Mouse (Mus musculus): ENCODE results near the gene Fbln1. TPM values are rescaled to one million over a fixed set of nuclear protein-coding genes. Genes with fewer than 3 reads are reported as not detected.

Gene Fbln1
- polyA plus RNA-seq, 1 experiment: 13.4 TPM

GRCm38 (mm10) chr15:85315378-85316025, 109.8 kb downstream of the Fbln1 start:
- Histone ChIP-seq H3K36me3 (ENCODE audit: control insufficient read depth, insufficient read depth) (no peaks in the 10 kb centered on the region), H3K4me2 (ENCODE audit: low read depth) (no peak overlapping the region), H3K4me3 (no peak overlapping the region), H3ac (ENCODE audit: control insufficient read depth, insufficient read length) (no peak overlapping the region), H3K79me2 (ENCODE audit: control insufficient read depth, insufficient read depth) (no peaks in the 10 kb centered on the region), H3K27me3 (ENCODE audit: control insufficient read depth, insufficient read depth, insufficient read length) (peaks cover 30% of the 10 kb centered on the region)
- TF ChIP-seq SRF (IDR thresholded peaks at IDR 0.05; ENCODE audit: control insufficient read depth, insufficient read length, low read depth) (no peak), TCF3 (IDR thresholded peaks at IDR 0.05; ENCODE audit: insufficient read length, low read depth) (no peak), MYOG (IDR thresholded peaks at IDR 0.05; ENCODE audit: control insufficient read depth in 1 of 3, insufficient read depth in 1 of 3, insufficient read length in 2 of 3, low read depth in 2 of 3) (no peak), POLR2A (IDR thresholded peaks at IDR 0.05; ENCODE audit: insufficient read length, low read depth) (no peak), USF1 (IDR thresholded peaks at IDR 0.05; ENCODE audit: low read depth) (no peak), E2F4 (IDR thresholded peaks at IDR 0.05; ENCODE audit: insufficient read depth) (no peak)

- Histone ChIP-seq H3K4me3 (no peak overlapping the region), H3K27me3 (ENCODE audit: control insufficient read depth, insufficient read depth, insufficient read length) (peaks cover 29% of the 10 kb centered on the region), H3K4me2 (ENCODE audit: low read depth) (no peak overlapping the region), H3ac (ENCODE audit: control insufficient read depth, insufficient read length) (no peak overlapping the region), H3K79me2 (ENCODE audit: control insufficient read depth, insufficient read depth) (no peaks in the 10 kb centered on the region), H3K36me3 (ENCODE audit: control insufficient read depth, insufficient read depth) (no peaks in the 10 kb centered on the region)
- TF ChIP-seq MAX (IDR thresholded peaks at IDR 0.05; ENCODE audit: low read depth) (no peak), TCF12 (IDR thresholded peaks at IDR 0.05; ENCODE audit: insufficient read depth, poor library complexity, severe bottlenecking) (no peak), CEBPB (IDR thresholded peaks at IDR 0.05; ENCODE audit: insufficient read depth, poor library complexity, severe bottlenecking) (no peak), USF1 (IDR thresholded peaks at IDR 0.05; ENCODE audit: low read depth) (no peak), POLR2A (IDR thresholded peaks at IDR 0.05; ENCODE audit: insufficient read length, low read depth) (no peak), POLR2AphosphoS2 (IDR thresholded peaks at IDR 0.05; ENCODE audit: insufficient read length, low read depth) (no peak), REST (IDR thresholded peaks at IDR 0.05; ENCODE audit: insufficient read depth, insufficient read length) (no peak), MYOD1 (IDR thresholded peaks at IDR 0.05; ENCODE audit: control insufficient read depth in 1 of 3, insufficient read length in 2 of 3, low read depth in 2 of 3) (no peak), SRF (IDR thresholded peaks at IDR 0.05; ENCODE audit: control insufficient read depth, insufficient read length, low read depth) (no peak), TCF3 (IDR thresholded peaks at IDR 0.05; ENCODE audit: insufficient read length, low read depth) (no peak), E2F4 (IDR thresholded peaks at IDR 0.05; ENCODE audit: insufficient read depth) (no peak), MYOG (IDR thresholded peaks at IDR 0.05; ENCODE audit: control insufficient read depth in 1 of 3, insufficient read depth in 1 of 3, insufficient read length in 2 of 3, low read depth in 2 of 3) (no peak)
These were observed 110.8 kb downstream of the Fbln1 start for GRCm38 (mm10) chr15:85316342-85317140.

- H3K79me2 ChIP-seq (ENCODE audit: control insufficient read depth, insufficient read depth): no peaks in the 10 kb centered on the region
- H3K36me3 ChIP-seq (ENCODE audit: control insufficient read depth, insufficient read depth): no peaks in the 10 kb centered on the region
- peak overlapping the region; percentile 10 for H3K4me2 ChIP-seq (ENCODE audit: low read depth)
- no peak overlapping the region for H3K4me3 ChIP-seq
- H3K27me3 ChIP-seq (ENCODE audit: control insufficient read depth, insufficient read depth, insufficient read length): peaks cover 1% of the 10 kb centered on the region
- H3ac ChIP-seq (ENCODE audit: control insufficient read depth, insufficient read length): no peak overlapping the region
- TF ChIP-seq CEBPB (IDR thresholded peaks at IDR 0.05; ENCODE audit: insufficient read depth, poor library complexity, severe bottlenecking) (no peak), TCF12 (IDR thresholded peaks at IDR 0.05; ENCODE audit: insufficient read depth, poor library complexity, severe bottlenecking) (no peak), MYOD1 (IDR thresholded peaks at IDR 0.05; ENCODE audit: control insufficient read depth in 1 of 3, insufficient read length in 2 of 3, low read depth in 2 of 3) (peak in 2 of 3 experiments; percentile 66 to 82), MYOG (IDR thresholded peaks at IDR 0.05; ENCODE audit: control insufficient read depth in 1 of 3, insufficient read depth in 1 of 3, insufficient read length in 2 of 3, low read depth in 2 of 3) (peak in 1 of 3 experiments; percentile 59)
These were observed 114.3 kb downstream of the Fbln1 start for GRCm38 (mm10) chr15:85319924-85320668.

- no peaks in the 10 kb centered on the region for H3K27me3 ChIP-seq (ENCODE audit: control insufficient read depth, insufficient read depth, insufficient read length)
- no peak for TF ChIP-seq MAX (IDR thresholded peaks at IDR 0.05; ENCODE audit: low read depth)
- TF ChIP-seq CEBPB (IDR thresholded peaks at IDR 0.05; ENCODE audit: insufficient read depth, poor library complexity, severe bottlenecking): no peak
- TF ChIP-seq E2F4 (IDR thresholded peaks at IDR 0.05; ENCODE audit: insufficient read depth): no peak
- TF ChIP-seq USF1 (IDR thresholded peaks at IDR 0.05; ENCODE audit: low read depth): no peak
- no peak for TF ChIP-seq TCF12 (IDR thresholded peaks at IDR 0.05; ENCODE audit: insufficient read depth, poor library complexity, severe bottlenecking)
- no peak for TF ChIP-seq REST (IDR thresholded peaks at IDR 0.05; ENCODE audit: insufficient read depth, insufficient read length)
- TF ChIP-seq MYOD1 (IDR thresholded peaks at IDR 0.05; ENCODE audit: control insufficient read depth in 1 of 3, insufficient read length in 2 of 3, low read depth in 2 of 3): no peak
- TF ChIP-seq POLR2A (IDR thresholded peaks at IDR 0.05; ENCODE audit: insufficient read length, low read depth): no peak
- TF ChIP-seq SRF (IDR thresholded peaks at IDR 0.05; ENCODE audit: control insufficient read depth, insufficient read length, low read depth): no peak
- no peak for TF ChIP-seq POLR2AphosphoS2 (IDR thresholded peaks at IDR 0.05; ENCODE audit: insufficient read length, low read depth)
- no peak for TF ChIP-seq TCF3 (IDR thresholded peaks at IDR 0.05; ENCODE audit: insufficient read length, low read depth)
- TF ChIP-seq MYOG (IDR thresholded peaks at IDR 0.05; ENCODE audit: control insufficient read depth in 1 of 3, insufficient read depth in 1 of 3, insufficient read length in 2 of 3, low read depth in 2 of 3): no peak
- no peak overlapping the region for H3K4me3 ChIP-seq
- H3ac ChIP-seq (ENCODE audit: control insufficient read depth, insufficient read length): no peak overlapping the region
- H3K36me3 ChIP-seq (ENCODE audit: control insufficient read depth, insufficient read depth): no peaks in the 10 kb centered on the region
- H3K4me2 ChIP-seq (ENCODE audit: low read depth): no peak overlapping the region
- no peaks in the 10 kb centered on the region for H3K79me2 ChIP-seq (ENCODE audit: control insufficient read depth, insufficient read depth)
These were observed 117.5 kb downstream of the Fbln1 start for GRCm38 (mm10) chr15:85323214-85323613.

Data from myocyte (in vitro differentiated cells).